16 mouse cellular contexts compared by ENCODE assay signal in the genomic region with DNA sequence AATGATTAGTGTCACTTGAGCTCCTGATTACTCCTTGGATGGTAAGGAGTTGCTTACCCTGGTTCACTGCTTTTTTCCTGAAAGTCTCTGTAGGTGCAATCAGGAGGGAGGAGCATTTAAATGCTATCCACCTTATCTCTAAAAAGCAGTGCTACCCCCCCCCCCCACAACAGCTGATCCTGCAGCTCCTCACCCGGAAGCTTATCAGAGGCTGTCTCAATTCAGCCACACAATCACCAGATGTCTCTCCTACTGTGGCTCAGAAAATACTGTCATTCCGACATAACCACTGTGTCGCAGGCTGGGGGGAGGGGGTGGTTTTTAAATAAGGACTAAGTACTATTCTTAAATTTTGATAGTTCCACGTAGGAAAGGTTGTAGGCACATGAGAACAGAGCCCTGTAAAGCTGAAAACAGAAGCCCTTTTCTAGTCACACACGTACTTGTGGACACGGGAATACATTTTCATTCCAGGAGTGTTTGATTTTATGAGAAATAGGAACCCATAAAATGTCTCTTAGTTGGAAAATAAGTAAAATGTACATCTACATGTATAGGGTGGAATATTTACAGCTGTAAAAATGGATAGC. TPM values are rescaled to one million over a fixed set of nuclear protein-coding genes. Genes with fewer than 3 reads are reported as not detected.
A peak's percentile ranks its signal among the peaks of the same experiment; 100 is the strongest.
DNase-seq lines count a peak whose midpoint lies in the region; ATAC-seq lines count a peak whose summit lies in the region.
"Had no signal": no experiment of that assay in that cellular context is flagged by ENCODE, and none has a peak within 500 bp of the region (broad histone marks: within the 10 kb centered on the region; RNA-seq: fewer than 3 reads in every experiment).

No protein-coding gene starts in this region.

- no peaks in the 10 kb centered on the region for H3K9me3 ChIP-seq in heart, embryonic 14.5 days (ENCODE audit: control insufficient read depth, low read length)
- H3K9me3 ChIP-seq in liver, embryonic 12.5 days (replicated peaks), result no peaks in the 10 kb centered on the region
- H3K9me3 ChIP-seq: embryonic facial prominence, embryonic 10.5 days; hindbrain, embryonic 12.5 days; kidney, embryonic 15.5 days had no signal

- intact Hi-C loops in heart, postnatal 36 days (cut with DNase I), result no loop called here

- peak overlapping the region; percentile 30 to 61 for H3K4me3 ChIP-seq in heart, embryonic 14.5 days (ENCODE audit: control insufficient read depth in 1 of 2, insufficient read depth in 1 of 2, low read depth in 1 of 2, low read length in 2 of 2)
- H3K4me3 ChIP-seq in liver, embryonic 12.5 days, result no peak overlapping the region
- H3K4me3 ChIP-seq: embryonic facial prominence, embryonic 10.5 days; hindbrain, embryonic 12.5 days; kidney, embryonic 15.5 days had no signal

- no peaks in the 10 kb centered on the region for H3K27me3 ChIP-seq in heart, embryonic 14.5 days (ENCODE audit: control insufficient read depth, insufficient read depth, low read length)
- H3K27me3 ChIP-seq in liver, embryonic 12.5 days (replicated peaks), result no peaks in the 10 kb centered on the region
- H3K27me3 ChIP-seq: hindbrain, embryonic 12.5 days; kidney, embryonic 15.5 days had no signal

- no peak for ATAC-seq in heart, embryonic 14.5 days (ENCODE audit: insufficient number of reproducible peaks, insufficient read depth, low FRiP score, low read depth)
- ATAC-seq in liver, embryonic 12.5 days, result peak; percentile 82
- ATAC-seq: CD4-positive, CD25-positive, alpha-beta regulatory T cell, adult 4 months had no signal

- peak overlapping the region; percentile 86 for H3K9ac ChIP-seq in heart, embryonic 14.5 days (ENCODE audit: low read length)
- no peak overlapping the region for H3K9ac ChIP-seq in liver, embryonic 12.5 days
- H3K9ac ChIP-seq: hindbrain, embryonic 12.5 days; kidney, embryonic 15.5 days had no signal

- H3K4me1 ChIP-seq in heart, embryonic 14.5 days (ENCODE audit: control insufficient read depth in 2 of 2, insufficient read depth in 2 of 2, low read length in 2 of 2), result peaks cover 11 to 33% of the 10 kb centered on the region in 2 experiments
- H3K4me1 ChIP-seq in liver, embryonic 12.5 days, result peaks cover 29% of the 10 kb centered on the region
- H3K4me1 ChIP-seq: hindbrain, embryonic 12.5 days; kidney, embryonic 15.5 days had no signal

- 8% methylated on average over 6 of the region's 6 CpGs for WGBS in heart, embryonic 14.5 days
- WGBS in liver, embryonic 12.5 days (ENCODE audit: insufficient replicate concordance), result 19% methylated on average over 6 of the region's 6 CpGs

- peak overlapping the region; percentile 61 to 96 for H3K27ac ChIP-seq in heart, embryonic 14.5 days (replicated peaks in 1 of 2; ENCODE audit: control insufficient read depth in 1 of 2, insufficient read depth in 1 of 2, low read depth in 2 of 2, low read length in 2 of 2)
- H3K27ac ChIP-seq in liver, embryonic 12.5 days, result no peak overlapping the region
- H3K27ac ChIP-seq: embryonic facial prominence, embryonic 10.5 days; hindbrain, embryonic 12.5 days; kidney, embryonic 15.5 days; macrophage; stomach, postnatal 0 days had no signal

- H3K4me2 ChIP-seq in heart, embryonic 14.5 days (ENCODE audit: low read length), result peak overlapping the region; percentile 70
- H3K4me2 ChIP-seq in liver, embryonic 12.5 days, result peak overlapping the region; percentile 40
- H3K4me2 ChIP-seq: hindbrain, embryonic 12.5 days; kidney, embryonic 15.5 days had no signal

- DNase-seq in heart, postnatal 36 days, result no peak
- peak; percentile 24 for DNase-seq in thymus, postnatal 14 days
- no peak for DNase-seq in thymus, adult 18-20 months
- no peak for DNase-seq in adrenal gland, postnatal 4 days (ENCODE audit: low spot score in 2 of 2)
- no peak for DNase-seq in spleen, postnatal 10 days (ENCODE audit: low spot score in 2 of 2)
- DNase-seq: adrenal gland, postnatal 36 days; cerebellum, adult 9-10 months; left cerebral cortex, postnatal 4 days had no signal

- peaks cover 32% of the 10 kb centered on the region for H3K36me3 ChIP-seq in heart, embryonic 14.5 days (ENCODE audit: control insufficient read depth, insufficient read depth, low read length)
- H3K36me3 ChIP-seq in liver, embryonic 12.5 days, result no peaks in the 10 kb centered on the region
- H3K36me3 ChIP-seq: embryonic facial prominence, embryonic 10.5 days; hindbrain, embryonic 12.5 days; kidney, embryonic 15.5 days had no signal

RNA-seq across cellular contexts. Expression of gene Krcc1, which starts 11.3 kb away (rescaled TPM):
- 65.1 and 69.2 TPM in 2 replicates for polyA plus RNA-seq in heart, embryonic 14.5 days (2014; fragmentation: Nextera tagmentation; extraction: Ambion mirVana)
- total RNA-seq in heart, postnatal 36 days (2021), result 10 to 100 TPM; 51.9 to 56.0 TPM
- polyA plus RNA-seq in liver, embryonic 12.5 days (2016; fragmentation: Nextera tagmentation; extraction: Ambion mirVana), result 22.9 and 23.4 TPM in 2 replicates
- total RNA-seq in adrenal gland, postnatal 4 days (2021), result 10 to 100 TPM; 48.8 to 55.4 TPM
